Mouse (Mus musculus): Measurements from ENCODE around the gene Rab34.

Gene Rab34

DNA sequence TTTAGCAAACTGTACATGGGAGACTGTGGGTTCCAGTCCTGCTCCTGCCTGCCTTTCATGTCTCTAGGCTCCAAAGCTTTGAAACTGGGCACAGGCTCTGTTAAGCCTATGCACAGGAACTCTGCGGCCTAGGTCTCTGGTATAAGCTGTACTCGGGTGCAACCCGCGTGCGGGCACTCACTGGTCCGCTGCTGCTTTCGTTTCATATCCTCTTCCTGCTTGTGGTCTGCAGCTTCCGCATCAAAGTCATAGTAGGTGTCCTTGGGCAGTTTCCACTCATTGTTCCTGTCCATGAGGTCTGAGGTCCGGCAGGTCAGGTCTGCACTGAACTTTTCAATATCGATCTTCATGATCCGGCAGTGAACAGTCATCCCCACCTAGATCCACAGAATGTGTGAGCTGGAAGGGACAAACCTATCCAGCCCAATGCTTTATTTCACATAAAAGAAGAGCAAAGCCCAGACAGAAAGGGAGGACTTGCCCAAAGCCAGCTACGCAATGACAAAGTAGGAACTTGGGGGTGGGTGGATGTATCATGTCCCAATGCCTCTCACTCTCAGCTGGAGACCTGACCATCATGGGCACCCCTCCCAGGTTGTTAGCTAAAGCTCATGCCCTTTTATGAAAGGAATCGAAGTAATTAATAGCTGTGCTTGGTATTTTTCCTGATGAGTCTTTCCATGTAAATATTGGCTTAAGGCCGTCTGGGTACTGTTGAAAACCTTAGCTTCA lies 25.0 kb downstream of the Rab34 start:
- DNase-seq (ENCODE audit: low spot score in 2 of 2), result no peak

DNA sequence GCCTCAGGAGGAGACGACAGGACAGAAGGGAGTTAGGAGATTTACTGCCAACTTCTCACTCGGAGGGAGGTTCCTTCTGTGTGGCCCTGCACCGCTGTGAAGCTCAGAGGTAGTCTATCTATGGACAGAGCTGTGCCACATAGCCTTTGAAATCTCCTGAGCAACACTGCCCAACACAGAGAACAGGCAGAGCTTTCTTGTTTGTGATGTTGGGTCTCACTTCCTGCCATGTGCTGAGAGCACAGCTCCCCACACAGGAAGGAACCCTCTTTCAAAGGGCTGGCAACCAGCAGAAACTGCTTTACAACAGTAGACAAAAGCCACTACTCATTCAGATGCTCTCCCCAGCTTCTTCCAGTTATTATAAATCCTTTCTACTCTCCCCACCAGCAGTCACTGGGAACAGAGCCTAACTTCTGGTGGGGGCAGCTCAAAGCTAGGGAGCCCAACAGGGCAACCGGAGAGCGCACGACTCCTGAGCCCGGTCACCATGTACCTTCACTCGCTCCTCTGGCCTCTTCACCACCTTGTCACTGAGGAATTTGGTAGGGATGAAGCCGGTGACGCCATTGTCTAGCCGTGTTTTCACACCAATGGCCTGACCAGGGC lies 27.6 kb downstream of the Rab34 start:
- peak; percentile 51 to 76 for DNase-seq (ENCODE audit: low spot score in 2 of 2)

GRCm38 (mm10) chr11:78223586-78223985 lies 35.4 kb downstream of the Rab34 start:
- DNase-seq (ENCODE audit: low spot score in 2 of 2), result no peak

DNA sequence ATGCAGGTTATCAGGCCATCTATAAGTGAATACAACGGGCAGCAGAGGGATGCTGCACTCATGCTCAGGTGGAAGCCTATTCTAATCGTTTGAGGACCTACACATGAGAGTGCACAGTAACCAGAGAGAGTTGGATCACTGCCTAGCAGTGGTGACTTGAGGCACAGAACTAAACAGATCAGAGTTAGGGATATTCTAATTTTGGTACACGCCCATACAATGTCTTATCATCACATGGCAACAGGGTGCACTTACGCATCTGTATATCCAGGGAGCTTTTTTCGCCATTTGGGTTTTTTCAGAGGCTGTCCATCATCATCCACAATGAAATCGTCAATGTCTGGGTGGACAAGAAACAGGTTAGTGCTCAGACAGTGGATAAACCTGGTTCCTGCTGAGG lies 43.3 kb downstream of the Rab34 start:
- DNase-seq (ENCODE audit: low spot score in 2 of 2), result no peak

- peak; percentile 58 to 73 for DNase-seq (ENCODE audit: low spot score in 2 of 2)
Observed at GRCm38 (mm10) chr11:78240193-78240857, 52.1 kb downstream of the Rab34 start.
